Mouse (Mus musculus) stomach, embryonic 16.5 days (tissue): ENCODE measurements around the gene Parvg. TPM values are rescaled to one million over a fixed set of nuclear protein-coding genes. Genes with fewer than 3 reads are reported as not detected.

Source experiments
- ATAC-seq: fragments of 200-750 bp; cut with Nextera tagmentation; 2 replicates; pipeline ENCODE4 v1.8.0; 2017; ENCODE audit warnings: moderate number of reproducible peaks, moderate TSS enrichment; ENCODE audit not compliant: insufficient read depth, low FRiP score
- H3K27ac ChIP-seq: fragments of 300-500 bp; sonication (generic); 2 replicates; pipeline ENCODE4 v1.5.1; 2014; ENCODE audit warnings: low read length
- H3K27me3 ChIP-seq: fragments of 300-500 bp; sonication (generic); 2 replicates; pipeline ENCODE4 v1.6.1; 2014; ENCODE audit warnings: low read length, control low read depth, mixed read lengths; ENCODE audit not compliant: control insufficient read depth, insufficient read depth
- H3K36me3 ChIP-seq: fragments of 300-500 bp; sonication (generic); 2 replicates; pipeline ENCODE4 v1.6.1; 2014; ENCODE audit warnings: low read length; ENCODE audit not compliant: control insufficient read depth, insufficient read depth
- H3K4me1 ChIP-seq: fragments of 300-500 bp; sonication (generic); 2 replicates; pipeline ENCODE4 v1.6.1; 2014; ENCODE audit warnings: low read length, control low read depth, mixed read lengths; ENCODE audit not compliant: control insufficient read depth, insufficient read depth
- H3K4me2 ChIP-seq: fragments of 300-500 bp; sonication (generic); 2 replicates; pipeline ENCODE4 v1.6.1; 2014; ENCODE audit warnings: low read depth, low read length, mixed read lengths
- H3K4me3 ChIP-seq: fragments of 300-500 bp; sonication (generic); replicated peaks from 2 replicates; pipeline ENCODE4 v1.5.1; 2014; ENCODE audit warnings: mild to moderate bottlenecking, low read length
- H3K9ac ChIP-seq: fragments of 300-500 bp; sonication (generic); 2 replicates; pipeline ENCODE4 v1.6.1; 2014; ENCODE audit warnings: low read length
- H3K9me3 ChIP-seq: fragments of 300-500 bp; sonication (generic); replicated peaks from 2 replicates; pipeline ENCODE4 v1.6.1; 2016; ENCODE audit warnings: low read length, control low read depth; ENCODE audit not compliant: control insufficient read depth
- WGBS: fragments of 180-500 bp; shearing (Covaris S2); extraction: QIAGEN DNeasy Blood & Tissue Kit; methylation state at CpG from one replicate; pipeline ENCODE4 v1.1.7; 2014; 5-methylcytosine and 5-hydroxymethylcytosine counted together
- polyA plus RNA-seq: library from polyadenylated mRNA; unstranded; fragments of >200 nt; fragmentation: Nextera tagmentation; extraction: Ambion mirVana; gene quantifications from 2 replicates; pipeline ENCODE4 v1.2.1, GENCODE M21; 2015

Parvg gene
- polyA plus RNA-seq, 1 experiment from 2014 or later, result 3.7 TPM

DNA sequence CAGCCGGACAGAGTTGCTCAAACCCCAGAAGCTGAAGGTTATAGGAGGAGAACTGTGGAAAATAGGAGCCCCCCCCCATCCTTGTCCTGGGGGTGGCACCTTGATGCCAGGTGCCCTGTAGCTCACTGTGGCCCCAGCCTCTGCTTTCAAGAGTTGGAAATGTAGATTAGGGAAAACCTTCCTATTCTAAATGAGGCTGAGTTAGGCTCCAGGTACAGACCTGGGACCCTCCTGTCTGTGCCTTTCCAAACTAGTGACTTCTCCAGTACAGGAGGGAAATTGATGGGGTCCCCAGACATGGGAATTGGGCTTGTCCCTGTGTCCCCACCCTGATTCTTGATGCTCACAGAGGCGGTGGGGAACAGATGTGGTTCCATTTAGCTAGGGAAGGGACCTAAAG is 23.2 kb upstream of the Parvg start:
- no peaks in the 10 kb centered on the region for H3K9me3 ChIP-seq
- no peaks in the 10 kb centered on the region for H3K27me3 ChIP-seq
- H3K27ac ChIP-seq, result no peak overlapping the region
- WGBS, result 58% methylated on average over 2 of the region's 2 CpGs
- H3K36me3 ChIP-seq, result no peaks in the 10 kb centered on the region
- H3K9ac ChIP-seq, result no peak overlapping the region
- no peak for ATAC-seq
- peaks cover 36% of the 10 kb centered on the region for H3K4me1 ChIP-seq
- H3K4me3 ChIP-seq, result no peak overlapping the region
- H3K4me2 ChIP-seq, result no peak overlapping the region

DNA sequence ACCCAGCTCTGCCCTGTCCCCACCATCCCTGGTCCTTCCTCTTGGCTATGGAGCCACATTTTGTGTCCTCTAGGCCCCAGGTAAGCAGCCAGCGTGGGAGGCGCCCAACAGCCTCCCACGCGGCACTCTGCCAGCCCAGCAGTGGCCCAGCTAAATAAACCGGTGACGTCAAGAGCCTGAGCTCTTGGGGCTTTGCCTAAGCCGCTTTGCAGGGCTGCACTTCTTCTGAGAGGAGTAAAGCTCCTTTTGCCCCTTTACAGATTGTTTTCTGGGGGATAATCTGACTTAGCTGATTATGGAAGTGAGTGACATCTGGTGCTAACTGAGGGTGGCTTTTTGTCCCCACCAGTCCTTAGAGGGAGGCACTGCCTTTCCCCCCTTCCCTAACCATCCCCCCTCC is 22.8 kb upstream of the Parvg start:
- no peak overlapping the region for H3K4me2 ChIP-seq
- peak overlapping the region; percentile 36; the same call in 1 of the 2 replicates for H3K9ac ChIP-seq
- peaks cover 36% of the 10 kb centered on the region for H3K4me1 ChIP-seq
- no peak overlapping the region for H3K4me3 ChIP-seq
- no peaks in the 10 kb centered on the region for H3K9me3 ChIP-seq
- H3K27me3 ChIP-seq, result no peaks in the 10 kb centered on the region
- H3K27ac ChIP-seq, result peak overlapping the region; percentile 36
- peak; percentile 64; the same call in 1 of the 2 replicates for ATAC-seq
- WGBS, result 8% methylated on average over 7 of the region's 7 CpGs
- no peaks in the 10 kb centered on the region for H3K36me3 ChIP-seq

DNA sequence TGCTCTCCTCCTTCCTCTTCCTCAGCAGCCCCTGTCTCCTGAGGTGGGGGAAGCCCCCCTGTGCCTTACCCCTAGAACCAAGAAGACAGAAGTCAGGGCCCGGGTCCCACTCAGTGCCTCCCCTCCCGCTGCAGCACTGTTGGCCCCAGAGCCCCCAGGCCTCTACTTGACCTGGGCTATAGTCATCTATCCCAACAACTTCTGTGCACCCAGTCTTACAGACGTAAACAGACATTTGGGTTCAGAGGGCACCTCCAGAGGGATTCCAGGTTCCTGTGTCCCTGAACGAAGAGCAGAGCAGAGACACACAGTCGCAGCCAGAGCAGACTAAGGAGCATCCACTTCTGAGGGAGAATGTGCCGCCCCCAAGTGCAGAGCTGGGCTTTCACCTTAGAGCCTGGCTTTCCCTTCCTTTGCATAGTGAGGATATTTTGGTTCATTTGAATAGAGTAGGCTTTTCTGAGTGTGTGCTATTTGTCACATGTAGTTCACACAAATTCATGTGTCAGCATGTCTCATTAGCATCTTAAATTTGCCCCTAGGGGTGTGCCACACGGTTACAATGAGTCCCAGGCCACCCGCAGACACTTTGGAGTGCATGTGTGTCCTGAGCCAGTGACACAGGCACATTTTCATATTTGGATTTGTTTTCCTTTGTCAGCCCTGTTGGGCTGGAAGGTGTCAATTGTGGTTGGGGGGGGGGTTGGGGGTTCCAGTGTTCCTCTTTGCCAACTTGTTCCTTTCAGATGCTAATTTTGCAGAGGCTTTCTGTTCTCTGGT is 22.0 kb upstream of the Parvg start:
- Histone ChIP-seq H3K27ac (peak overlapping the region; percentile 36; the same call in 1 of the 2 replicates), H3K9ac (0 out of 2 replicates have a peak overlapping the region, but pooled peaks have one; percentile 36), H3K27me3 (no peaks in the 10 kb centered on the region), H3K36me3 (no peaks in the 10 kb centered on the region), H3K4me1 (peaks cover 36% of the 10 kb centered on the region), H3K4me2 (no peak overlapping the region), H3K4me3 (no peak overlapping the region), H3K9me3 (no peaks in the 10 kb centered on the region)
- no peak for ATAC-seq
- 56% methylated on average over 8 of the region's 8 CpGs for WGBS

DNA sequence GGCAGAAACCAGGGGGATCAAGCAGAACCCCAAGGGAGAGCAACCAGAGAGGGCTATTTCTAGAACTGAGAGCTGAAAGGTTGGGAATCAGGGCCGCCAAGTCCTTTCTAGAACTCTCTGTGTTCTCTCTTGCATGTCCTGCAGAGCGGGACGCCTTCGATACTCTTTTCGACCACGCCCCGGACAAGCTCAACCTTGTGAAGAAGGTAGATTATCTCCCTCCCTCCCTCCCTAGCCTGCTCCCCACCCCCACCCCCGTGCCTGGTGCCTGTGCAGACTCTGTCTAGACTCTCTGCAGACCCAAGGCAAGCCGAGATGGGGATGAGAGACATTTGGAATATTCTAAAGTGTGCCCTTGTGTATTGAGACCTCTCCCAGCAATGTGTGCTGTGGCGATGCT is 20.6 kb upstream of the Parvg start:
- no peak for ATAC-seq
- peaks cover 35% of the 10 kb centered on the region for H3K4me1 ChIP-seq
- no peaks in the 10 kb centered on the region for H3K27me3 ChIP-seq
- whole genome bisulfite sequencing, result 66% methylated on average over 10 of the region's 10 CpGs
- no peak overlapping the region for H3K9ac ChIP-seq
- no peaks in the 10 kb centered on the region for H3K36me3 ChIP-seq
- no peak overlapping the region for H3K27ac ChIP-seq
- H3K4me2 ChIP-seq, result no peak overlapping the region
- H3K9me3 ChIP-seq, result no peaks in the 10 kb centered on the region
- H3K4me3 ChIP-seq, result no peak overlapping the region

DNA sequence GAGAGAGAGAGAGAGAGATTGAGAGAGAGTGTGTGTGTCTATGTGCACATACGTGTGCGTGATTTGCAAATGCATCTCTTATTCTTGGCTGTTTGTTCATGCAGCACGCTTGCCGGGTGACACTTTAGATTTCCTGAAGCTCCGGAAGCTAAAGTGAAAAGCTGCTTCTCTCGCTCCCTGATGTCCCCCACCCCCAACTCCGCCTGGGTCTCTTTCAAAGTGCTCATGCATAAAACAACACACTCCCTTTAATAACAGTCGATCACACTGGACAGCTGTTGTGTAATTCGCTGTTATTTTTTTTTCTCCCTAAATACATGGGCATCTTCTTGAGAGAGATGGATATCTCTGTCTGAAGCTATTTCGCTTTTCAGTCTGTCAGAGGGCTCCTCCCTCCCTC is 18.5 kb upstream of the Parvg start:
- H3K9me3 ChIP-seq, result no peaks in the 10 kb centered on the region
- no peaks in the 10 kb centered on the region for H3K27me3 ChIP-seq
- H3K36me3 ChIP-seq, result no peaks in the 10 kb centered on the region
- H3K4me1 ChIP-seq, result peaks cover 22% of the 10 kb centered on the region
- H3K9ac ChIP-seq, result no peak overlapping the region
- no peak overlapping the region for H3K27ac ChIP-seq
- H3K4me3 ChIP-seq, result no peak overlapping the region
- H3K4me2 ChIP-seq, result no peak overlapping the region
- WGBS, result 63% methylated on average over 10 of the region's 10 CpGs
- ATAC-seq, result no peak

DNA sequence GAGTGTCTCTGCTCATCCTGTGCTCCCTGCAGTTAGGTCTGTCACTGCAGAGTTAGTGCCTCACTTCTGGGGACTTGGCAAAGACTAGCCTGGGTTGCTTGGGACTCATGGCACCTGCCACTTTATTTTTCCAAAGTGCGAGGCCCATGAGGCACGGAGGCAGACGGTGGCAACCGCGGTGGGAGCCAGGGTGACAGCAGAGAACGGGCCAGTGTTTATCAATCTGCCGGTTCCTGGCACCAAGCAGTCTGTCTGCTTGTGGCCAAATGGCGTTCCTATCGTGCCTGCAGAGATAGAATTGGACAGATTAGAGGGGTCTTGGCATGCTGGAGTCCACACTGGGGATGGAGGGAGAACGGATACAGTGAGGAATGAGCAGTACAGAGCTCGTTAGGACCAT is 13.6 kb upstream of the Parvg start:
- no peak overlapping the region; the same call in 1 of the 2 replicates for H3K9ac ChIP-seq
- WGBS, result 53% methylated on average over 11 of the region's 11 CpGs
- no peaks in the 10 kb centered on the region; the same call in 1 of the 2 replicates for H3K27me3 ChIP-seq
- H3K4me3 ChIP-seq, result no peak overlapping the region
- H3K9me3 ChIP-seq, result no peaks in the 10 kb centered on the region
- ATAC-seq, result no peak
- no peak overlapping the region for H3K4me2 ChIP-seq
- peaks cover 30% of the 10 kb centered on the region for H3K4me1 ChIP-seq
- H3K27ac ChIP-seq, result no peak overlapping the region
- H3K36me3 ChIP-seq, result no peaks in the 10 kb centered on the region

DNA sequence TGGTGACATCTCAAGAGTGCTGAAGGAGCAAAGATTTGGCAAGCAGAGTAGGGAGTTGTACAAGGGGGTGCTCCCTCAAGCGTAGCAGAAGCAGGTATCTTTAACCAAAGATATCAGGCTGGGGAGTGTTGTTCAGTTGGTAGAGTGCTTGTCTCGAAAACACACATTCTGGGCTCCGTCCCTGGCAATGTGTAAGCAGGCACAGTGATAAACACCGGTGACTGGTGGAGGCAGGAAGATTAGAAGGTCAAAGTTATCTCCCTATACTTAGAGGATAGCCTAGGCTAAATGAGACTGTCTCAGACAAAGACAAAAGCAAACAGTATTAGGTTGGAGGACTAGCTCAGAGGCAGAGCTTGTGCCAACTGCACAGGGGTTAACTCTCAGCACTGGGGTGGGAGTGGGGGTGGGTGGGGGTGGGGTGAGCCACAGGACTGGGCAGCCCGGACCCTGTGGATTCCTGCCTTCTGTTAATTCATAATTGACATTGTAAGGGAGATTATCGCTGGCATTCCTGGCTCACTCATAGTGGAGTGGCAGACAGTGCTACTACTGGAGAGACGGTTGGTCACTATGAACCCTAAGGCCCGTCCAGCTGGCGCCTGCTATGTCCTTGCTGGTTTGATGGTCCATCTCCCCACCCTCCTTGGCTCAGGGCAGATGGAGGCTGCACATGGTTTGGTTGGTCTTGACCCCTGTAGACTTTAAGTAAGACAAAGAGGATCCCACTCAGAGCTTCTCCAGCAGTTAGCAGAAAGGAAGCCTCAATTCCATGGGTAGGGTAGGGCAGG is 12.3 kb upstream of the Parvg start:
- 67% methylated on average over 9 of the region's 9 CpGs for WGBS
- Histone ChIP-seq H3K4me2 (no peak overlapping the region), H3K9ac (no peak overlapping the region), H3K4me3 (no peak overlapping the region), H3K9me3 (no peaks in the 10 kb centered on the region), H3K36me3 (no peaks in the 10 kb centered on the region), H3K4me1 (peaks cover 31% of the 10 kb centered on the region), H3K27me3 (no peaks in the 10 kb centered on the region; the same call in 1 of the 2 replicates), H3K27ac (no peak overlapping the region)
- ATAC-seq, result no peak

DNA sequence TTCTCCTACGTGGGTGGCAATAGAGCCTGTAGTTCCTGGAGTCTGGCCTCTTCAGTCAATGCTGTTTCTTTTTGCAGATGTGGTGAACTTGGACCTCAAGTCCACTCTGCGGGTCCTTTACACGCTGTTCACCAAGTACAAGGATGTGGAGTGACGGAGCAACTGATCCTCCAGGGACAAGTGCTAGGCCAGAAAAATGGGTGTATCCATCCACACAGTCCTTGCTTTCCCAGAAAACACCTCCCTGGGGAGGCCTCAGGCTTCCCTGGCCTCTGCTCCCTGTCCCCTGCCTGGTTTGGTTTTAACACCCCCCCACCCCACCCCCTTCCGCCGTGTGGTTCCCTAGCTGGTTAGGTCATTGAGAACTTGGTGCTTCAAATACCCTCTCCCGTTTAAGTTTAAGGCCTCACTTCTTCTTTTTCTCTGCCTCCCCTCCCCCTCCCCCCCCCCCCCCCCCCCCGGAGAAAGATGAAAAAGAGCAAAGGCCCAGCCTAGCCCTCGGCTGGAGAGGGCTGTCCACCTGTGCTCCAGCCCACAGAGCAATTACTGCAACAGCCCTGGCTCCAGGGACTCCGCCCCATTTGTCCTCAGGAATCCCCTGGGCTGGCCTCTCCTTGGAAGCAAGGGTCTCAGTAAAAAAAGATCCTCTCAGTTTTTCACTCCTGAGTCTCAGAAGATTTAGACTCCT is 10.8 kb upstream of the Parvg start:
- WGBS, result 55% methylated on average over 9 of the region's 10 CpGs
- Histone ChIP-seq H3K27ac (0 out of 2 replicates have a peak overlapping the region, but pooled peaks have one; percentile 12), H3K36me3 (no peaks in the 10 kb centered on the region), H3K4me2 (no peak overlapping the region), H3K9ac (no peak overlapping the region), H3K9me3 (no peaks in the 10 kb centered on the region), H3K4me1 (peaks cover 31% of the 10 kb centered on the region), H3K27me3 (no peaks in the 10 kb centered on the region; the same call in 1 of the 2 replicates), H3K4me3 (no peak overlapping the region)
- no peak for ATAC-seq

DNA sequence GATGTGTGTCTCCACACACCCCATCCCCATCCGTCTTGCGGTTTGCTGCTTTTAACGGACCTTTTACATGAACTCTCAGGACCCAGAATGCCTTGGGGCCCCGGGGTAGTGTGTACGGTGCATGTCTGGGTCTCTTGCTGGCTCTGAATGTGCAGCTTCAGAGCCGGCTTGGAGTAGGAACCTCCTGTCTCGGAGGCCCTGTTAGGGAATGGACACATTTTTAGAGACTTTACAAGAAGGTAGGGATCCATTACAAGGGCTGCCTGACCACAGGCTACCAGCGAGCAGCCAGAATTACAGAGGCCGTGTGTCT is 10.3 kb upstream of the Parvg start:
- Histone ChIP-seq H3K9ac (no peak overlapping the region), H3K27me3 (no peaks in the 10 kb centered on the region; the same call in 1 of the 2 replicates), H3K4me3 (no peak overlapping the region), H3K27ac (peak overlapping the region; percentile 12; the same call in 1 of the 2 replicates), H3K36me3 (no peaks in the 10 kb centered on the region), H3K4me2 (no peak overlapping the region), H3K9me3 (no peaks in the 10 kb centered on the region), H3K4me1 (peaks cover 31% of the 10 kb centered on the region)
- peak; percentile 33; the same call in 1 of the 2 replicates for ATAC-seq
- WGBS, result 29% methylated on average over 9 of the region's 9 CpGs
